Mouse (Mus musculus): ENCODE results near the gene Cox6b2. TPM values are rescaled to one million over a fixed set of nuclear protein-coding genes. Genes with fewer than 3 reads are reported as not detected.

Gene Cox6b2
- polyA plus RNA-seq, 1 experiment from 2014 or later: not detected

DNA sequence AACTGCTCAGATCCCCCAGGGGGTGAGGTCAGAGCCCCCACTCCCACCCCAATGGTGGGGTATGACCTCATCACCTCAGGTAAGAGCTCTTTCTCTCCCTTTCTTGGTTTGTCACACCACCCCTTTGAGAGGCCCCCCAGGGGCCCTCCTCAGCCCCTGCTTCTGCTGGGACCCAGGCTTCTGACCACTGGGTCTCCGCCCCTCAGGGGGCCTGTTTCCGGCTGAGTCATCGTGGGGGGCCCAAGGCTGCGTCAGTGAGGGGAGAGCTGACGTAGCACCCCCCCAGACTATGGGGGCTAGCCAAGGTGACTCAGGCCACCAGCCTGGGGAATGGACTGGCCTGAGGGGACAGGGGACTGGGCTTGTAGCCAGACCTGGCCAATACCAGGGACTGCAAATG lies 27.0 kb upstream of the Cox6b2 start:
- H3K79me2 ChIP-seq (ENCODE audit: inconsistent target): no peaks in the 10 kb centered on the region
- no peaks in the 10 kb centered on the region for H3K36me3 ChIP-seq (ENCODE audit: inconsistent target)
- H3K27ac ChIP-seq: no peak overlapping the region
- 2% methylated on average over 5 of the region's 5 CpGs for WGBS (ENCODE audit: missing documents)
- H3K4me3 ChIP-seq (ENCODE audit: inconsistent target): no peak overlapping the region

DNA sequence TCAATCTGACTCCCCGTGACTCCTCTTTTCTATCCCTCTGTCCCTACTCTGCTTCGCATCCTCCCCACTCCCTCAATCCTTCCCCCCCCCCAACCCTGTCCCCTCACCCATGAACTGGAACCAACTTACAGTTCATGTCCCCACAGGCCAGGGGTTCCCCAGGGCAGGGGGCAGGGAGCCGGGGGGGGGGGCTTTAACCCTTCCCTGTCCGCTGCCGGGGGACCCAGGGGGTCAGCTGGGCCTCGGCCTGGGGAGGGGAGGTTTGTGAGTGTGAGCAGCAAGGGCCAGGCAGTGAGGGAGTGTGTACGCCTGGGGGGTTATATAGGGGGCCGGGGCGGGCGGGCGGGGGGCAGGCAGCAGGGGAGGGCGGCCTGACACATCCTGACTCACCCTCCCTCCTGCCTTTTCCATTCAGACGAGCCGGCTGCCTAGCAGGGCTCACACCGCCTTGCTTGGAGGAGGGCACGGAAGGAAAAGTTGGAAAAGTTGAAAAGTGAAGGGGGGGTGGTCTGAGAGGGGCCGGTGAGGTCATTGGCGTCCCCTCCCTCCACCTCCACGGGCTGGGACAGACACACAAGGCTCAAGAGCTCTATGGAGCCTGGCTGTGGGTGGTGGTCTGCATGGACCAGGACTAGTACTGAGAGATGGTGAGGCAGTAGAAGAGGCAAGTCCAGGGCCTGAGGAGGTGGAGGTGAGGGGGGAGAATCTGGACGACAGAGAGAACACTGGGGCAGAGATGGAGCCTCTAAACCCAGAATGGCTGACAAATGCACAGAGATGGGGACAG lies 25.1 kb upstream of the Cox6b2 start:
- Histone ChIP-seq H3K4me3 (ENCODE audit: inconsistent target) (no peak overlapping the region), H3K79me2 (ENCODE audit: inconsistent target) (no peaks in the 10 kb centered on the region), H3K27ac (no peak overlapping the region), H3K36me3 (ENCODE audit: inconsistent target) (no peaks in the 10 kb centered on the region)
- WGBS (ENCODE audit: missing documents): 48% methylated on average over 20 of the region's 20 CpGs

DNA sequence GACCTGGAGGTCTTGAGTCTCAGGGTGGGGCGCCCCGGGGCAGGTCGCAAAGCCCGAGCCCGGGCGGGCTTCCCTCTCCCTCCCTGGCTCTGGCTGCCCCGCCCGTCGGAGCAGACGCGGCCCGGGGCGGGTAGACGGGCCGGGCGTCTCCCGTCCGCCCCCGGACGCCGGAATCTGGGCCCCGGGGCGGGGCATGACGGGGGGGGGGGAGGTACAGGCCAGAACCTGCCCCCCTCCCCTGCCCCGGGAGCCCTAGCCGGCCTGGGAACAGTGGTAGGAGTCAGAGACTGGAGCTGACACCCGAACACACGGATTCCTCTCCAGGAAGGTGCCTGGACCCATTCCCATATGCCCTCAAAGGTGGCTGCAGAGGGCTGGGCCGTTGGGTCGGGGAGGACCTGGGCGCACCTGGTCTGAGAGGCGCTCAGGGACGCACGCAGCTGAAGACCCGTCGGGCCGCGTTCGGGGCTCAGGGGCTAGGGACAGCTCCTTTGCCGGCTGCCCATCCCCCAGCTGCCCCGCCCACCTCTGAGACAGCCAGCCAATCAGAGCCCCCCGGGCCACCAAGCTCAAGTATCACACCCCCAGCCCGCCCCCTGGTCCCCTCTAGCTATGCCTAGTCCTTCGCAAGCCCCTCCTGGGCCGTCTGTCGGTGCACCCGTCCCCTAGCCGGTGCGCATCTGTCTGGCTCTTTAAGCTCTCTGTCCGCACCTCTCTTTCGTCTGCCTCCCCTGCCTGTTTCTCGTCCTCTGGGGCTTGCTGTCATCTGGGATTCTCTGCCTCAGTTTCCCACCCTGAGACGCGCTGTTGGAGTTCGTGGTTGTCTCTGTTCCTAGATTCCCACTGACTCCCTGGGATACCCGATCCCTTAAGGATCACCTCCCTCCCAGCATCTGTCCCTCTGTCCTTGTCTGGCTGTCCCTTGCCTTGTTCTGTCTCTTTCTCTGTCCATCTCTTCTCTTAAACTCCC lies 24.3 kb upstream of the Cox6b2 start:
- WGBS (ENCODE audit: missing documents): 6% methylated on average over 39 of the region's 56 CpGs
- no peaks in the 10 kb centered on the region for H3K36me3 ChIP-seq (ENCODE audit: inconsistent target)
- no peak overlapping the region for H3K27ac ChIP-seq
- H3K79me2 ChIP-seq (ENCODE audit: inconsistent target): no peaks in the 10 kb centered on the region
- H3K4me3 ChIP-seq (ENCODE audit: inconsistent target): no peak overlapping the region

DNA sequence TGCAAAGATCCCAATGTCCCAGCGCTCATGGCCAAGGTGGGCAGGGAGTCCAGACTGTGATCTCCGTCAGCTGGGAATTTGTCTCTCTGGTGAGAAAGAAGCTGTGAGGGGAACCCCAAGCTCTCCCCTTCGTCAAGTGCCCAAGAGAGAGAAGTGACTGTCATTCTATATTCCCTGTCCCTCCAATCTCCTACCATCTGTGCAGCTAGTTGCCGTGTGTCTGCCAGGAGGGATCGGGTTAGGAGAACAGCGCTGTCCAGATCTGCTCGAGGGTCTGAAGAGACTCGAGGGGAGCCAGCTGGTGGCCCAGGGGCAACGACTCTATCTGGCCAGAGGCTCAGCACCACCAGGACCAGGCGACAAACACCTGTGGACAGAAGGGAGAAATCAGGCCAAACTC lies 23.2 kb upstream of the Cox6b2 start:
- 71% methylated on average over 10 of the region's 10 CpGs for WGBS (ENCODE audit: missing documents)
- H3K27ac ChIP-seq: no peak overlapping the region
- H3K79me2 ChIP-seq (ENCODE audit: inconsistent target): no peaks in the 10 kb centered on the region
- no peaks in the 10 kb centered on the region for H3K36me3 ChIP-seq (ENCODE audit: inconsistent target)
- H3K4me3 ChIP-seq (ENCODE audit: inconsistent target): no peak overlapping the region

DNA sequence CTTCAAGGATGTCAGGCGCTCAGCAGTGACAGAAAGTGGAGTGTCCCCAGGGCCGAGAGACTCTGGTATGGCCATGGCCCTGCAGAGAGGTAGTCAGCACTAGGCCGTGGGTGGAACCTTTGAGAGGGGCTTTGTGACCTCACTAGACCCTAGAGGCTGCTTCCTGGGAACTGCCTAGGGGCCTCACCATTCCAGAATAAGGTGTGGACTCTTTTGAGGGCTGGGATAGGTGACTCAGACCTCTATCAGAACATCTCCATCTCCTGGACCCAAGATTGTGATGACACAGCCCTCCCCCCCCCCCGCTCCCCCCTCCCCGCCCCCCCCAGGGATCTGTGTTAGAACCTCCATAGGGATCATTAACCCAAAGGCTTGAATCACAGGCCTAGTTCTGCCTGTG lies 18.3 kb upstream of the Cox6b2 start, which contains the start of gene Fam71e2:
Fam71e2 (minus strand) TSS at position 101 of the 400 bp plus-strand sequence.
- Histone ChIP-seq H3K27ac (no peak within 1 kb of the TSS), H3K79me2 (ENCODE audit: inconsistent target) (no peaks in the 10 kb centered on the region), H3K4me3 (ENCODE audit: inconsistent target) (no peak within 1 kb of the TSS), H3K36me3 (ENCODE audit: inconsistent target) (no peaks in the 10 kb centered on the region)
- 69% methylated on average over 3 of the region's 5 CpGs for WGBS (ENCODE audit: missing documents)

DNA sequence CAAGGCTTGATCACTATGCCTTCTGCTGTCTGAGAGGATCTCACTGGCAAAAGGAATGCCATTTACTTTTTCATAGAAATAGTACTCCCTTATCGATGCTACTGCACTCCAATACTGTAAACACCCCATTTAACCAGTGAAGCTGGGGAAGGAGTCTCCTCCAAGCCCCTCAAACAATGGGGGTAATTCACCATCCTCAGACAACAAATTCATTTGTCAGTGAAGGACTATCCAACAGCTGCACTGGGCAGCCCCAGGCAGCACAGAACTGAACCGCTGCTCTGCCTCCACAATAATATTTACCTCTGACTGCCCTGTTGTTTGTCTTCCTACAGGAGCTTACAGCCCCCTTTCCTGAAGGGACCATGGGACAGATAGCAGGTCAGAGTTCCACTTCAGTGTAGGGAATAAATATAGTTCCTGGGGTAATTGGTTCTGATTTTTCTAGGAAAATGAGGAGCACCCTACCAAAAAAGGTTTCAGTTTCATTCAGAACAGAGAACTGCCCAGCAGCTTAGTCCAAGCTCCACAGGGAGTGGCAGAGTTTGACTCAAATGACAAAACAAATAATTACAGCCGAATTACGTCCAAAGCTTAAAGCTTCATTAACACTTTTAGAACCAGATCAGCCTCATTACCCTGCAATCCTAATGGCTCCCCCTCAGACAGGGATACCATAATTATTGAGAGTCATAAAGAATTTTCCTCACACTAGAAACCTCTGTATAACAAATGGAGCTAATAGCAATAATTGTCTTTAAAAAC lies 12.2 kb upstream of the Cox6b2 start:
- Histone ChIP-seq H3K4me3 (ENCODE audit: inconsistent target) (no peak overlapping the region), H3K79me2 (ENCODE audit: inconsistent target) (no peaks in the 10 kb centered on the region), H3K36me3 (ENCODE audit: inconsistent target) (no peaks in the 10 kb centered on the region), H3K27ac (no peak overlapping the region)
- 52% methylated on average over 4 of the region's 4 CpGs for WGBS (ENCODE audit: missing documents)

DNA sequence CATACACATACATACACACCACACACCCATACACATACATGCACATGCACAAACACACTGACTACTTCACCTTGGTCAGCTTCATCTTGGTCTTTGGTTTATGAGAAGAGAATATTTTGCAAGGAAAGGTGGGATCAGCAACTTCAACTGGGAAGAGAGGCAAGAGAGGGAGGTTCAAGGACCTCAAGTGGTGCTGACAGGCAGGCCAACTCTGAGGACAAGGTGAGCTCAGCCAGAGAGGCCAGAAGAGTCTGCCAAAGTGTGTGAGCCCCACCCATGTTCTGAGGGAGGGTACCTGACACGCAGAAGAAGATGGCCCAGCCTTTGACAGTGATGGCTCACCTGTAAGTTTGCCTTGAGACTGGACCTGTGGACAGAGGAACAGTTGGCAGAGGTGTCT lies 6.8 kb upstream of the Cox6b2 start:
- WGBS (ENCODE audit: missing documents): 43% methylated on average over 1 of the region's 1 CpGs
- no peak overlapping the region for H3K27ac ChIP-seq
- no peaks in the 10 kb centered on the region for H3K79me2 ChIP-seq (ENCODE audit: inconsistent target)
- no peak overlapping the region for H3K4me3 ChIP-seq (ENCODE audit: inconsistent target)
- no peaks in the 10 kb centered on the region for H3K36me3 ChIP-seq (ENCODE audit: inconsistent target)

DNA sequence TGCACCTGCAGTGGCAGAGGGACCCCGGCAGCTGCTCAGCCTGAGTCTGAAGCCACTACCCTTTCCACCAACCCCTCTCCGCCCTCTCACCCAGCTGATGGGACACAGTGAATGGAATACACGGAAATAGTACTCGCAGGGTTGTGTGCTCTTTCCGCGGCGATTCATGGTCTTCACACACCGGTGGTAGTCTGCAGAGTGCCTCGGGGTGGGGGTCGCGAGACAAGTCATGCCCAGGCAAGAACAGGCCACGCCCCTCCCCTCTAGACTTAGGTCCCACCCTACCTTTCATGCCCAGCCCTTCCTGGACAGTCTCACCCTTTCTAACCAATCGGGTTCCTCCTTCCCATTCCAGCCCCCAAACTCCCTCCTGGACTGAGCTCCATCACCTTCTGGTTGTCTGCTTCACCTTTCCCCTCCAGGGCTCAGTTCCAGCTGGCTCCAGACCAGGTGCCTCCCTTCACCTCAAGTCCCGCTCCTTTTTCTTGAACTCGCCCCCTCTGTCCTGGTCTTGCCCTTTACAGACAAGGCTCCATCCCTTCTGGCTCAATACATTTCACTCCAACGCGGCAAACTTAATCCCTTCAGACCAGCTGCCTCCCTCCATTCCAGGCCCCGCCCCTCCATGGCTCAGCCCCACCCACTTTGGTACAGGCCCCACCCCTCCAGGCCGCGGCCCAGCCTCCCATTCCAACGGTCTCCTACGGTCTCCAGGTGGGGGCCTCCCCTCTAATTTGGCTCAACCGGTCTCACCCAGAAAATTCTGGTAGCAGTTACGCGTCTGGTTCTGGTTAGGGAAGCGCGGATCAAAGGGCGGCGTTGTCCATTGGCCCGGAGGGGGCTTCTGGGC lies 698 bp downstream of the Cox6b2 start:
- 10% methylated on average over 23 of the region's 30 CpGs for WGBS (ENCODE audit: missing documents)
- Histone ChIP-seq H3K36me3 (ENCODE audit: inconsistent target) (peaks cover under 1% of the 10 kb centered on the region; the same call in 1 of the 2 replicates), H3K4me3 (ENCODE audit: inconsistent target) (no peak overlapping the region), H3K79me2 (ENCODE audit: inconsistent target) (no peaks in the 10 kb centered on the region), H3K27ac (no peak overlapping the region)

DNA sequence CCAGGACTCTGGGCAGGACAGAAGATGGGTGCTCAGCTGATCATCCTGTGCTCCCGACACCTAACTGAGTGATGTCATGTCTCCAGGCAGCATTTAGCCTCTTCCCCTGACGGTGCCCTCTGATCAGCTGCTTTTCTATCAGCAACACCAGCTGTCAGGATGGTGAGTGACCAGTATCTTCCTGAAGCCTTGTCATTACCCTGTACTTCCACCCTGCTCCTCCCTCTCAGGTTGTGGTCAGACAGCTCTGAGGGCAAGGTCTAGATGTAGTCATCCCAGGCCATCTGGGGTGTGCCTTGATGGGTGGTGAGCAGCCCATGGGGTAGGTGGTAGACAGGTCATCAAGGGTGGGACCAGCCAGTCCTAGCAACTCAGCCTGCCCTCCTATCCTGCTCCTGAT lies 3.7 kb downstream of the Cox6b2 start:
- Histone ChIP-seq H3K79me2 (ENCODE audit: inconsistent target) (no peaks in the 10 kb centered on the region), H3K36me3 (ENCODE audit: inconsistent target) (peaks cover 16% of the 10 kb centered on the region; the same call in 1 of the 2 replicates), H3K4me3 (ENCODE audit: inconsistent target) (no peak overlapping the region), H3K27ac (no peak overlapping the region)
- WGBS (ENCODE audit: missing documents): 97% methylated on average over 2 of the region's 2 CpGs

DNA sequence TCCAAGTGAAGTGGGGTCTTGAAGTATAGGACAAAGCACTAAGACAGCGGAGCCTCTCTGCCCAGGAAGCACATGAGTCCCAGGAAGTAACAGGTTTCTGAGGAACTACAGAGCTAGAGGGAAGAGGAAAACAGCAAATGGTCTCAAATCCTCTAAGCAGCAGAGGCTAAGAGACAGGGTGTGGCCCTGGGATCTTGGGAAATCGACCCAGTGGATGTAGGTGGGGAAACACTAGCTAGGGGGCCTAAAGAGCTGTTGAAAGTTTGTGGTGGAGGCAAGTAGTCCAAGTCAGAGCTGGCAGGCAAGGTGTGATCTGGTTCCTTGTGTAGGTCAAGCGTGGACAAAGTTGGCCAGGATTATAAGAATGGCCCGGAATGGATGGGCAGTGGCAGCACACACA lies 4.6 kb downstream of the Cox6b2 start:
- 79% methylated on average over 4 of the region's 4 CpGs for WGBS (ENCODE audit: missing documents)
- Histone ChIP-seq H3K36me3 (ENCODE audit: inconsistent target) (peaks cover 16% of the 10 kb centered on the region; the same call in 1 of the 2 replicates), H3K27ac (no peak overlapping the region), H3K4me3 (ENCODE audit: inconsistent target) (no peak overlapping the region), H3K79me2 (ENCODE audit: inconsistent target) (no peaks in the 10 kb centered on the region)

DNA sequence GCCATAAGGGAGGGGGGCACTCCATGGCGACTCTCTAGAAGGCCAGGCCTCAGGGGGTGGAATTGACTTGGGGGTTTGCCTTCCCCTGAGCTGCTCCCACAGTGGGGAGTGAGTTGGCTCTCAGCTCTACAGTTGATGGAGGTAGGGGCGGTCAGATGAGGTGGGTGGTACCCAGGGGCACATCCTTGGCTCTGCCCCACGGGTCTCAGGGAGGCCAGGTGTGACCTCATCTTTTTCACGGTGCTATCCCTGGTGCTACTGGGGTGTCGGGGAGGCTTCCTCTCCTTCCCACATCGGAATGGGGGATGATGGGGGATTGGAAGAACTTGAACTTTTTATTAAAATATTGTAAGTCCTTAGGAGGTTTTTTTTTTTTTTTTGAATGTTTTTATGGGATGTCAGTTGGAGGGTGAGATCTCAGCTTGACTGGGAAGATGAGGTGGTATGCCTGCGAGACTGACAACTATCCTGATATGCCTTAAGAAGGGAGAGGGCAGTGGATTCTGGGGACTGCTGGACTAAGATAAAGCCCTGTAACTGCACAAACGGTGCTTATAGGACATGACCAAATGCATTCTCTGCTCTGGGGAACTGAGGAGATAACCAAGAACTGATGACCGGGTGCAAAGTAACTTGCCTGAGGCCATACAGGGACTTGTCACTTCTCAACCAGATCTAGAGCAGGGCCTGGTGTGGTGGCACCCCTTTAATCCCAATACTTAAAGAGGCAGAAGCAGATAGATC lies 5.6 kb downstream of the Cox6b2 start:
- Histone ChIP-seq H3K36me3 (ENCODE audit: inconsistent target) (peaks cover 20% of the 10 kb centered on the region; the same call in 1 of the 2 replicates), H3K27ac (no peak overlapping the region)
- WGBS (ENCODE audit: missing documents): 91% methylated on average over 9 of the region's 9 CpGs

DNA sequence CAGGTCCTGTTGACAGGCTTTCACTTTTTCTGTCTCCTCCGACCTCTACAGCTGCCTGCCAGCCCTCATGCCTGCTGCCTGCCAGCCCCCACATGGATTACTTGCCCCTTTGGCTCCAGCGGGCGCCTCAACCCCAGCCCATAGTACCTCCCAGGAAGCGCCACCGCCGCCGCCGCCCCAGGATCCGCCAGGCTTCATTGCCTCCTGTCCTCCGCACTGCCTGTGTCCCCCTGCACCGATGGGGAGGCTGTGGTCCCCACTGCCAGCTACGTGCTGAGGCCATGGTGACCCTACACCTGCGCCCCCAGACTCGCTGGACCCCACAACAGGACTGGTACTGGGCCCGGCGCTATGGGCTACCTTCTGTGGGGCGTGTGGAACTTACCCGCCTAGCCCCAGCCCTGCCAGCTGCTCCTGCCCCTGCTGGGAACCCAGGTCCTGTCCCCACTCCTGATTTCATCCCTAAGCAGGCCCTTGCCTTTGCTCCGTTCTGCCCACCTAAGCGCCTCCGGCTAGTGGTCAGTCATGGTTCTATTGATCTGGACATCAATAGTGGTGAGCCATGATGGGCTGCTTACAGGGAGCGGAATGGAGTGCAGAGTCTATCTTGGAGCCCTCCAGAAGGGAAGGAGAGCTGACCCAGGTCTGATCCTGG lies 6.4 kb downstream of the Cox6b2 start:
- H3K79me2 ChIP-seq (ENCODE audit: inconsistent target): no peaks in the 10 kb centered on the region
- WGBS (ENCODE audit: missing documents): 96% methylated on average over 20 of the region's 22 CpGs
- peaks cover 24% of the 10 kb centered on the region; the same call in 1 of the 2 replicates for H3K36me3 ChIP-seq (ENCODE audit: inconsistent target)
- no peak overlapping the region for H3K27ac ChIP-seq
- H3K4me3 ChIP-seq (ENCODE audit: inconsistent target): no peak overlapping the region

More for the DNA sequence above, 5.6 kb downstream of the Cox6b2 start:
- H3K79me2 ChIP-seq (ENCODE audit: inconsistent target): no peaks in the 10 kb centered on the region
- H3K4me3 ChIP-seq (ENCODE audit: inconsistent target): no peak overlapping the region

DNA sequence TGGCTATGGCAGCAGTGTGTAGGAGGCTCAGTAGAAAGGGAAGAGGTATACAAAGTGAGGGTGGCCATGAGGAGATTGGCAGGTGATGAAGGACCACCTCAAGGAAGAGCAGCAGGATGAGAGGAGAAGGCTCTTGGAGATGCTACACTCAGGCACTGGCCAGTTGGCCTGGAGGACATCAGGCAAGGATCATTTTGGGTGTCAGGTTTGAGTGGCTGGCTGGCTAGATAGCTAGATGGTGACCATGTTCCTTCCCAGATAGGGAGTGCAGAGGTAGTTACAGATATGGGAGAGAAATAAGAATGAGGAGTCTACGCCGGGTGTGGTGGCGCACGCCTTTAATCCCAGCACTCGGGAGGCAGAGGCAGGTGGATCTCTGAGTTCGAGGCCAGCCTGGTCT lies 8.0 kb downstream of the Cox6b2 start:
- Histone ChIP-seq H3K4me3 (ENCODE audit: inconsistent target) (no peak overlapping the region), H3K36me3 (ENCODE audit: inconsistent target) (peaks cover 24% of the 10 kb centered on the region; the same call in 1 of the 2 replicates), H3K27ac (no peak overlapping the region), H3K79me2 (ENCODE audit: inconsistent target) (no peaks in the 10 kb centered on the region)
- WGBS (ENCODE audit: missing documents): 87% methylated on average over 4 of the region's 6 CpGs

All from macrophage (primary cell).